Mouse (Mus musculus) urinary bladder, adult 18-20 months (tissue): ENCODE results near the gene Pold2.

Experiments used
- DNase-seq, 2 experiments: peaks; one replicate each; pipeline ENCODE4 v3.0.0; 2022; ENCODE audit warnings: low spot score in 2 of 2, mixed read lengths in 2 of 2

The Pold2 gene

GRCm38 (mm10) chr11:5827931-5828330, 50.2 kb downstream of the Pold2 start:
- DNase-seq, result no peak

DNA sequence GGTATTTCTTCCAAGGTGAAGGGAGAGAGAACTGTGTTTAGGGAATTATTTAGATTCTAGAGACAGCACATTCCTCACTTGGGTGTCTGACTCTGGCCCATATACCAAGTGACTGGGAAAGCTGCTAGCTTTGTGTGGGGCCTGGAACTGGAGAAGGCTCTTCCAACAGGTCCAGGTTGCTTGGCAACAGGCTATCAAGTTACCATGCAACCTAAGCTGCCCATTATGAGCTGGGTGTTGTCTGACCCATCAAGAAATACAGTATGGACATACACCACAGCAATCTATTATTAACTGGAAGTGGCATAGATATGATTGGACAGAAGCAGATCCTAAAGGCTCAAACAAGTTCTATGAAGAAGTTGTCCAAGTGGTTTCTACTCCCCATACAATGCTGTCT, 52.7 kb downstream of the Pold2 start:
- no peak for DNase-seq
